Mouse (Mus musculus) megakaryocyte, embryonic 14.5 days (primary cell): Measurements from ENCODE around the gene Gm11146.

ENCODE experiments used
- FLI1 ChIP-seq: IDR thresholded peaks from 2 replicates; pipeline ENCODE4 v1.6.1; 2012; ENCODE audit warnings: low read length, inconsistent platforms, mixed read lengths
- GATA1 ChIP-seq: IDR thresholded peaks from 3 replicates; pipeline ENCODE4 v1.6.1; 2012; ENCODE audit warnings: mixed read lengths, low read length, inconsistent platforms, borderline replicate concordance

DNA sequence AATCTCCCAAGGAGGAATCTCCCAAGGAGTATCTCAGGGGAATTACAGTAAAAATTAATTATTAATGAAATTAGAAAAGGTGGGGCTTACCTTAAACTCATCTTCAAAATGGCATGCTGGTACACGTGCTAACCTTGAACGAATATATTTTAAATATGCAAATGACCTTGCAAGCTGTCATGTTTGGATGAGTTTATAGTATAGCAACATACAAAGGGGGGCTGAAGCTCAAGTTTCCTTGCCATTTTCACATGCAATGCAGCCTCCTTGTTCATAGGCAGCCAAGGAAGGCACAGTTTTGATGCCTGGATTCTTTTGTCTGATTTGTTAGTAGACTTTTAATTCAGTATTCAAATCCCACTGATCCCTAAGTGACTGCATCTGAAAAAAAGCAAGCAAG is 47.1 kb upstream of the Gm11146 start:
- TF ChIP-seq GATA1 (no peak), FLI1 (no peak)
